Mouse (Mus musculus) liver, embryonic 12.5 days (tissue): ENCODE results near the gene C5ar2. TPM values are rescaled to one million over a fixed set of nuclear protein-coding genes. Genes with fewer than 3 reads are reported as not detected.

Experiments used
- ATAC-seq: fragments of 200-750 bp; cut with Nextera tagmentation; 2 replicates; pipeline ENCODE4 v1.8.0; 2017; ENCODE audit warnings: moderate number of reproducible peaks, mild to moderate bottlenecking, moderate library complexity
- H3K27ac ChIP-seq: fragments of 300-500 bp; sonication (generic); 2 replicates; pipeline ENCODE4 v1.5.1; 2016; ENCODE audit warnings: mild to moderate bottlenecking
- H3K27me3 ChIP-seq: fragments of 300-500 bp; sonication (generic); replicated peaks from 2 replicates; pipeline ENCODE4 v1.6.1; 2016; ENCODE audit warnings: mild to moderate bottlenecking, moderate library complexity
- H3K36me3 ChIP-seq: fragments of 300-500 bp; sonication (generic); 2 replicates; pipeline ENCODE4 v1.6.1; 2016; ENCODE audit warnings: mild to moderate bottlenecking, moderate library complexity
- H3K4me1 ChIP-seq: fragments of 300-500 bp; sonication (generic); 2 replicates; pipeline ENCODE4 v1.6.1; 2016
- H3K4me2 ChIP-seq: fragments of 300-500 bp; sonication (generic); 2 replicates; pipeline ENCODE4 v1.6.1; 2016; ENCODE audit warnings: mild to moderate bottlenecking, moderate library complexity
- H3K4me3 ChIP-seq: fragments of 300-500 bp; sonication (generic); 2 replicates; pipeline ENCODE4 v1.5.1; 2016; ENCODE audit warnings: mild to moderate bottlenecking, moderate library complexity
- H3K9ac ChIP-seq: fragments of 300-500 bp; sonication (generic); 2 replicates; pipeline ENCODE4 v1.6.1; 2016; ENCODE audit warnings: mild to moderate bottlenecking, moderate library complexity
- H3K9me3 ChIP-seq: fragments of 300-500 bp; sonication (generic); replicated peaks from 2 replicates; pipeline ENCODE4 v1.6.1; 2016; ENCODE audit warnings: mild to moderate bottlenecking, moderate library complexity
- WGBS: fragments of 180-500 bp; shearing (Covaris S2); methylation state at CpG from one replicate; pipeline ENCODE4 v1.1.7; 2016; ENCODE audit not compliant: insufficient replicate concordance; 5-methylcytosine and 5-hydroxymethylcytosine counted together
- polyA plus RNA-seq: library from polyadenylated mRNA; unstranded; fragments of >200 nt; fragmentation: Nextera tagmentation; extraction: Ambion mirVana; gene quantifications from 2 replicates; pipeline ENCODE4 v1.2.1, GENCODE M21; 2016

Gene C5ar2
- 1.6 and 1.7 TPM in 2 replicates for polyA plus RNA-seq

- H3K9ac ChIP-seq = no peak within 1 kb of the TSS
- H3K4me2 ChIP-seq = no peak within 1 kb of the TSS
- H3K4me3 ChIP-seq = no peak within 1 kb of the TSS
- no peaks in the 10 kb centered on the region for H3K9me3 ChIP-seq
- no peak for ATAC-seq
- WGBS = 46% methylated on average over 5 of the region's 5 CpGs
- H3K36me3 ChIP-seq = no peaks in the 10 kb centered on the region
- H3K27ac ChIP-seq = peak within 1 kb of the TSS; percentile 60
- H3K27me3 ChIP-seq = no peaks in the 10 kb centered on the region; the same call in 1 of the 2 replicates
- H3K4me1 ChIP-seq = peaks cover 64% of the 10 kb centered on the region
Measured at GRCm38 (mm10) chr7:16244067-16244466, at the start of gene C5ar2. C5ar2 (minus strand) TSS chr7:16244154.

- Histone ChIP-seq H3K9ac (no peak overlapping the region), H3K4me3 (no peak overlapping the region), H3K9me3 (no peaks in the 10 kb centered on the region), H3K4me1 (peaks cover 35% of the 10 kb centered on the region), H3K27me3 (no peaks in the 10 kb centered on the region), H3K4me2 (no peak overlapping the region), H3K36me3 (peaks cover 17% of the 10 kb centered on the region), H3K27ac (no peak overlapping the region)
- no peak for ATAC-seq
- 39% methylated on average over 1 of the region's 1 CpGs for WGBS
Measured at GRCm38 (mm10) chr7:16287791-16288190, 43.8 kb upstream of the C5ar2 start.

GRCm38 (mm10) chr7:16287016-16287415 lies 43.1 kb upstream of the C5ar2 start:
- Histone ChIP-seq H3K4me2 (peak overlapping the region; percentile 90), H3K9ac (peak overlapping the region; percentile 81), H3K27me3 (no peaks in the 10 kb centered on the region), H3K4me3 (peak overlapping the region; percentile 79), H3K27ac (peak overlapping the region; percentile 96), H3K4me1 (peaks cover 35% of the 10 kb centered on the region), H3K9me3 (no peaks in the 10 kb centered on the region), H3K36me3 (peaks cover 25% of the 10 kb centered on the region)
- WGBS = 63% methylated on average over 2 of the region's 2 CpGs
- ATAC-seq = no peak

- Histone ChIP-seq H3K4me2 (peak within 1 kb of the TSS; percentile 90), H3K27me3 (no peaks in the 10 kb centered on the region), H3K9ac (peak within 1 kb of the TSS; percentile 81), H3K4me3 (peak within 1 kb of the TSS; percentile 79), H3K27ac (peak within 1 kb of the TSS; percentile 96), H3K36me3 (peaks cover 32% of the 10 kb centered on the region), H3K4me1 (peaks cover 35% of the 10 kb centered on the region), H3K9me3 (no peaks in the 10 kb centered on the region)
- WGBS = under 1% methylated on average over 68 of the region's 70 CpGs
- peak; percentile 84 for ATAC-seq
Measured at GRCm38 (mm10) chr7:16286026-16286961, 42.3 kb upstream of the C5ar2 start, which contains the start of gene Ccdc9. Ccdc9 (minus strand) TSS chr7:16286795.

DNA sequence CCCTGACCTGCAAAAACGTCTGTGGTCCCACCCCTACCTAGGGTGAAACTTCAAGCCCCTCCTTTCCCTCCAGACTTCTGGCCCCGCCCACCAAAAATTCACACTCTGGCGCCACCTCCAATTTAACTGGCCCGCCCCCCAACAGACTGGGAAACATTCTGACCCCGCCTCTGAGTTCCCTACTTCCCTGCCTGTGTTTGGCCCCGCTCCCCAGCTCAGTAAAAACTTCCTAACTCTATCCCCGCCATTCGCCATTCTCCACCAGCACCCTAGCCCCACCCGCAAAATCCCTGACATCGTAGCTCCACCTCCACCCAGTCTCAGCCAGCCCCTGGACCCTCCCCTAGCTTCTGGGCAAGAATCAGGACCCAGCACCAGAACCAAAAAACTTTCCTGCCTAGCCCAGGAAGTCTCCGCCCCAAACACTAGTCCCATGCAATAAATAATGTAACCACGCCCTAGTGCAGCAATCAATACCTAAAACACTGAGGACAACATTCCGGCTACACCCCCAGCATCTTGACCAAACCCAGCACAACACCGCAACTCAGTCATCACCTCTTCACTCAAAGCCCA lies 41.6 kb upstream of the C5ar2 start:
- Histone ChIP-seq H3K9me3 (no peaks in the 10 kb centered on the region), H3K4me1 (peaks cover 35% of the 10 kb centered on the region), H3K27ac (peak overlapping the region; percentile 96), H3K9ac (peak overlapping the region; percentile 48), H3K36me3 (peaks cover 39% of the 10 kb centered on the region), H3K4me2 (peak overlapping the region; percentile 90), H3K27me3 (no peaks in the 10 kb centered on the region), H3K4me3 (peak overlapping the region; percentile 79)
- ATAC-seq = peak; percentile 46
- WGBS = 3% methylated on average over 14 of the region's 14 CpGs

- Histone ChIP-seq H3K36me3 (peaks cover 46% of the 10 kb centered on the region), H3K9me3 (no peaks in the 10 kb centered on the region), H3K27ac (peak overlapping the region; percentile 96), H3K4me3 (peak overlapping the region; percentile 79), H3K4me1 (peaks cover 35% of the 10 kb centered on the region), H3K9ac (no peak overlapping the region), H3K4me2 (peak overlapping the region; percentile 90), H3K27me3 (no peaks in the 10 kb centered on the region)
- no peak for ATAC-seq
- WGBS = 70% methylated on average over 9 of the region's 9 CpGs
Measured at GRCm38 (mm10) chr7:16284904-16285303, 41.0 kb upstream of the C5ar2 start.

- H3K9me3 ChIP-seq = no peaks in the 10 kb centered on the region
- 0 out of 2 replicates have a peak overlapping the region, but pooled peaks have one; percentile 96 for H3K27ac ChIP-seq
- H3K4me3 ChIP-seq = no peak overlapping the region
- no peak for ATAC-seq
- WGBS = 85% methylated on average over 8 of the region's 8 CpGs
- H3K27me3 ChIP-seq = no peaks in the 10 kb centered on the region
- peaks cover 35% of the 10 kb centered on the region for H3K4me1 ChIP-seq
- H3K4me2 ChIP-seq = no peak overlapping the region
- no peak overlapping the region for H3K9ac ChIP-seq
- H3K36me3 ChIP-seq = peaks cover 53% of the 10 kb centered on the region
Measured at GRCm38 (mm10) chr7:16284001-16284400, 40.0 kb upstream of the C5ar2 start.

GRCm38 (mm10) chr7:16282334-16282733 lies 38.4 kb upstream of the C5ar2 start:
- no peak overlapping the region for H3K27ac ChIP-seq
- peaks cover 30% of the 10 kb centered on the region for H3K4me1 ChIP-seq
- H3K4me2 ChIP-seq = no peak overlapping the region
- WGBS = 83% methylated on average over 13 of the region's 13 CpGs
- no peak overlapping the region for H3K9ac ChIP-seq
- ATAC-seq = no peak
- no peaks in the 10 kb centered on the region for H3K9me3 ChIP-seq
- no peak overlapping the region for H3K4me3 ChIP-seq
- H3K27me3 ChIP-seq = no peaks in the 10 kb centered on the region
- H3K36me3 ChIP-seq = peaks cover 70% of the 10 kb centered on the region

GRCm38 (mm10) chr7:16280721-16281120 lies 36.8 kb upstream of the C5ar2 start:
- peaks cover 86% of the 10 kb centered on the region for H3K36me3 ChIP-seq
- no peak overlapping the region for H3K9ac ChIP-seq

DNA sequence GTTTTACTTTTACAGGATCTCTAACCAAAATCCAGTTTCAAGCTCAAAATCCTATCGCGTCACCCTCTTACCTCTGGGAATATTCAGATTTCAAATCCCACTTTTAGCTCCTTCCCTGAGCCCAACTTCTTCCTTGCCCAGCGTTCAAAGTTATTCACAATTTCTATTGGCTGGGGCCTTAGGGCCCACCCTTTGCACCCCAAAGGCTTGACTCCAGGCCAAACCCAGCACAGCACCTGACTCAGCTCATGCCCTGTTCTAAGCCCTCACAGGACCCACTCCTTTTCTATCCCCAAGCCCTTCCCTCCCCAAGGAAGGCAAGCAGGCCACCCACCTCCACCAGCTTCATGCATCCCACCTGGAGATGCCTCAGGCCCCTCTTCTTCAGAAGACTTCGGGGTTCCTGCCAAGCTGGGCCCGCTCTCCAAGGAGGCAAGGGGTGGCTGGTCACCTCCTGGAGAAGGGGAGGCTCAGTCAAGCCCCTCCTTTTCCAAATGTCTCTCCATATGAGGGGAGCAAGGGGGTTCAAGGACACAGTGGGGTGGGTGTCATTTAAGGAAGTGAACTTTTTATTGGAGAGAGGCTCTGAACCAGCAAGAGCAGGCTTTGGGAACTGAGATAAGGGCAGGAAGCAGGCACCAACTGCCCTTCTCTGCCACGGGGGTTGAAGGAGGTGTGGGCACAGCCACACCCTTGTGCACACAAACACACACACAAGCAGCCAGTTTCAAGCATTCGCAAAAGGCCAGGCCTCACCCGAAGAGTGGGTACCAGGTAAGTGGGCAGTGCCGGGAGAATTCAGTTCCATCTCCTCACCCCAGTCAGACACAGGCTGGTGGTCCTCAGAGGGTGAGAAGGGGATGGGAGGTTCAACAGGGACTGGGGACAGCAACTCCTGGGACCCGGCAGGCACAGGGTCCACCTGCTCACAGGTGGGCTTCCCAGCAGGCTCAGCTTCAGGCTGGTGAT lies 31.3 kb upstream of the C5ar2 start:
- Histone ChIP-seq H3K27ac (peak overlapping the region; percentile 98), H3K4me1 (peaks cover 58% of the 10 kb centered on the region), H3K27me3 (no peaks in the 10 kb centered on the region), H3K9me3 (no peaks in the 10 kb centered on the region), H3K4me2 (peak overlapping the region; percentile 99), H3K36me3 (peaks cover 58% of the 10 kb centered on the region), H3K9ac (peak overlapping the region; percentile 88), H3K4me3 (peak overlapping the region; percentile 82)
- ATAC-seq = 0 out of 2 replicates have a peak, but pooled peaks have one; percentile 7
- 54% methylated on average over 10 of the region's 10 CpGs for WGBS

More at GRCm38 (mm10) chr7:16280721-16281120, 36.8 kb upstream of the C5ar2 start:
- Histone ChIP-seq H3K4me2 (no peak overlapping the region), H3K27me3 (no peaks in the 10 kb centered on the region), H3K27ac (no peak overlapping the region), H3K4me1 (peaks cover 41% of the 10 kb centered on the region), H3K4me3 (no peak overlapping the region), H3K9me3 (no peaks in the 10 kb centered on the region)
- WGBS = 87% methylated on average over 11 of the region's 11 CpGs
- ATAC-seq = no peak

DNA sequence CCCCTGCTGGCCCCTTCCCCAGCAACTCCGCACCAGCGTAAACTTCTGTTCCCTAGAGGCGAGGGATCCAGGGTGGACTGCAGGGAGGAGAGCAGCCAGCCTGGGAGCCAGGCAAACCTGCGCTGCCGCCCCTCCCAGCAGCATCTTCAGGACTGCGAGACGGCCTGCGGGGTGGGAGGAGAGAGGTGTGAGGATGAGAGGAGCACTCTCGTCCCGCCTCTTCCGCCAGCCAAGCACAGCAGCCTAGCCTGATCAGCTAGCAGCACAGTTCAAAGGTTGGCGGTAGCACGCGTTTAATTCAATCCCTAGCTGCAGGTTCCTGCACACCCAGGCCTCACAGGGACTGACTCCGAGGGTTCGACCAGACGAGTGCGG lies 29.8 kb upstream of the C5ar2 start:
- H3K36me3 ChIP-seq = peaks cover 46% of the 10 kb centered on the region
- no peaks in the 10 kb centered on the region for H3K27me3 ChIP-seq
- H3K9ac ChIP-seq = peak overlapping the region; percentile 88
- peak overlapping the region; percentile 98 for H3K27ac ChIP-seq
- under 1% methylated on average over 18 of the region's 18 CpGs for WGBS
- peaks cover 60% of the 10 kb centered on the region for H3K4me1 ChIP-seq
- peak overlapping the region; percentile 82 for H3K4me3 ChIP-seq
- peak overlapping the region; percentile 99 for H3K4me2 ChIP-seq
- no peaks in the 10 kb centered on the region for H3K9me3 ChIP-seq
- peak; percentile 85 for ATAC-seq
